Mouse (Mus musculus) kidney, postnatal 14 days (tissue): ENCODE data around the gene Gpr174.
"Not testable (repeated sequence)": the region's sequence is repeated elsewhere in the genome, so short reads cannot be mapped to it uniquely, and the experiment has no call there.

Experiments used
- DNase-seq: peaks from one replicate; pipeline ENCODE4 v3.0.0; 2022; ENCODE audit warnings: mixed read lengths

Gpr174 gene

GRCm38 (mm10) chrX:107255486-107256227, at the start of gene Gpr174:
Gpr174 (plus strand) TSS chrX:107255878.
- DNase-seq: no peak

GRCm38 (mm10) chrX:107217577-107218090, 38.0 kb upstream of the Gpr174 start:
- DNase-seq: no peak

- no peak for DNase-seq
Measured at GRCm38 (mm10) chrX:107224846-107225245, 30.8 kb upstream of the Gpr174 start.

GRCm38 (mm10) chrX:107231214-107231613, 24.5 kb upstream of the Gpr174 start:
- no peak for DNase-seq

- DNase-seq: no peak
Measured at GRCm38 (mm10) chrX:107234655-107235054, 21.0 kb upstream of the Gpr174 start.

GRCm38 (mm10) chrX:107236461-107236860, 19.2 kb upstream of the Gpr174 start:
- DNase-seq: no peak

- no peak for DNase-seq
Measured at GRCm38 (mm10) chrX:107250390-107250789, 5.3 kb upstream of the Gpr174 start.

- DNase-seq: no peak
Measured at GRCm38 (mm10) chrX:107264619-107265018, 8.9 kb downstream of the Gpr174 start.

- no peak for DNase-seq
Measured at GRCm38 (mm10) chrX:107277606-107278005, 21.9 kb downstream of the Gpr174 start.

- no peak for DNase-seq
Measured at GRCm38 (mm10) chrX:107284211-107284610, 28.5 kb downstream of the Gpr174 start.

GRCm38 (mm10) chrX:107297861-107298260, 42.2 kb downstream of the Gpr174 start:
- not testable (repeated sequence) for DNase-seq

- DNase-seq: no peak
Measured at GRCm38 (mm10) chrX:107298761-107299160, 43.1 kb downstream of the Gpr174 start.

- no peak for DNase-seq
Measured at GRCm38 (mm10) chrX:107306492-107306891, 50.8 kb downstream of the Gpr174 start.

- no peak for DNase-seq
Measured at GRCm38 (mm10) chrX:107312533-107312932, 56.9 kb downstream of the Gpr174 start.

GRCm38 (mm10) chrX:107325697-107326381, 70.2 kb downstream of the Gpr174 start:
- no peak for DNase-seq

GRCm38 (mm10) chrX:107329849-107330248, 74.2 kb downstream of the Gpr174 start:
- no peak for DNase-seq

- DNase-seq: no peak
Measured at GRCm38 (mm10) chrX:107336609-107337008, 80.9 kb downstream of the Gpr174 start.

GRCm38 (mm10) chrX:107341980-107342379, 86.3 kb downstream of the Gpr174 start:
- no peak for DNase-seq
